In genomic region chr11:70656456-70656927, GRCm38 (mm10) we compare ENCODE assay signal across 8 mouse cellular contexts. TPM values are rescaled to one million over a fixed set of nuclear protein-coding genes. Genes with fewer than 3 reads are reported as not detected.
DNase-seq lines count a peak whose midpoint lies in the region; ATAC-seq and TF ChIP-seq lines count a peak whose summit lies in the region.

No protein-coding gene starts in this region.

- no peaks in the 10 kb centered on the region; the same call in 1 of the 2 replicates for H3K36me3 ChIP-seq in kidney, adult 2 months (ENCODE audit: control insufficient read depth, insufficient read depth, low read length)
- H3K36me3 ChIP-seq in forebrain, embryonic 16.5 days (ENCODE audit: control insufficient read depth, insufficient read depth): peaks cover 4% of the 10 kb centered on the region; the same call in 1 of the 2 replicates
- peaks cover 21% of the 10 kb centered on the region for H3K36me3 ChIP-seq in hindbrain, embryonic 12.5 days
- peaks cover 12% of the 10 kb centered on the region for H3K36me3 ChIP-seq in liver, embryonic 16.5 days (ENCODE audit: control insufficient read depth, insufficient read depth)
- peaks cover 10% of the 10 kb centered on the region; the same call in 1 of the 2 replicates for H3K36me3 ChIP-seq in stomach, embryonic 14.5 days (ENCODE audit: control insufficient read depth, insufficient read depth, low read length)

- no peak for TF ChIP-seq CTCF in kidney, adult 2 months (conservative IDR thresholded peaks at IDR 0.05; ENCODE audit: insufficient read depth, insufficient read length, low read depth, low read length)

- no peak for TF ChIP-seq POLR2A in kidney, adult 2 months (IDR thresholded peaks at IDR 0.05; ENCODE audit: low read depth, low read length)

- ATAC-seq in forebrain, embryonic 16.5 days: no peak
- no peak for ATAC-seq in hindbrain, embryonic 12.5 days (ENCODE audit: low FRiP score)
- no peak for ATAC-seq in liver, embryonic 16.5 days (ENCODE audit: low read depth)
- no peak for ATAC-seq in stomach, embryonic 14.5 days (ENCODE audit: insufficient number of reproducible peaks, insufficient read depth, low FRiP score, low read depth)

- 49% methylated on average over 16 of the region's 16 CpGs for WGBS in kidney, adult 2 months
- WGBS in forebrain, embryonic 16.5 days: 8% methylated on average over 16 of the region's 16 CpGs
- WGBS in hindbrain, embryonic 12.5 days: 7% methylated on average over 16 of the region's 16 CpGs
- 25% methylated on average over 16 of the region's 16 CpGs for WGBS in liver, embryonic 16.5 days (ENCODE audit: insufficient replicate concordance)
- 7% methylated on average over 16 of the region's 16 CpGs for WGBS in stomach, embryonic 14.5 days

- H3K4me3 ChIP-seq in kidney, adult 2 months (ENCODE audit: insufficient read depth, low read depth, low read length): peak overlapping the region; percentile 100
- no peak overlapping the region; the same call in 1 of the 2 replicates for H3K4me3 ChIP-seq in forebrain, embryonic 16.5 days (replicated peaks; ENCODE audit: low read length)
- H3K4me3 ChIP-seq in hindbrain, embryonic 12.5 days: peak overlapping the region; percentile 99
- peak overlapping the region; percentile 99 for H3K4me3 ChIP-seq in liver, embryonic 16.5 days (ENCODE audit: low read depth, low read length)
- peak overlapping the region; percentile 100 for H3K4me3 ChIP-seq in stomach, embryonic 14.5 days (ENCODE audit: low read depth, low read length)

- no peaks in the 10 kb centered on the region for H3K27me3 ChIP-seq in kidney, adult 2 months (replicated peaks; ENCODE audit: control insufficient read depth, insufficient read depth, low read length)
- no peaks in the 10 kb centered on the region for H3K27me3 ChIP-seq in forebrain, embryonic 16.5 days (replicated peaks; ENCODE audit: control insufficient read depth, insufficient read depth, low read length)
- H3K27me3 ChIP-seq in hindbrain, embryonic 12.5 days: no peaks in the 10 kb centered on the region
- H3K27me3 ChIP-seq in liver, embryonic 16.5 days (ENCODE audit: control insufficient read depth, insufficient read depth, low read depth, low read length): peaks cover 2% of the 10 kb centered on the region; the same call in 1 of the 2 replicates
- H3K27me3 ChIP-seq in stomach, embryonic 14.5 days (ENCODE audit: control insufficient read depth, insufficient read depth, low read length): no peaks in the 10 kb centered on the region

- no peaks in the 10 kb centered on the region for H3K9me3 ChIP-seq in forebrain, embryonic 16.5 days (ENCODE audit: control insufficient read depth, low read length)
- H3K9me3 ChIP-seq in hindbrain, embryonic 12.5 days (replicated peaks): no peaks in the 10 kb centered on the region
- no peaks in the 10 kb centered on the region for H3K9me3 ChIP-seq in liver, embryonic 16.5 days (replicated peaks; ENCODE audit: control insufficient read depth, low read length)
- H3K9me3 ChIP-seq in stomach, embryonic 14.5 days (ENCODE audit: control insufficient read depth, low read depth, low read length): no peaks in the 10 kb centered on the region

- 0 out of 2 replicates have a peak overlapping the region, but pooled peaks have one; percentile 2 for H3K9ac ChIP-seq in forebrain, embryonic 16.5 days (replicated peaks; ENCODE audit: low read depth, low read length)
- H3K9ac ChIP-seq in hindbrain, embryonic 12.5 days: peak overlapping the region; percentile 92
- H3K9ac ChIP-seq in liver, embryonic 16.5 days (ENCODE audit: low read depth, low read length): peak overlapping the region; percentile 100; the same call in 1 of the 2 replicates
- peak overlapping the region; percentile 98 for H3K9ac ChIP-seq in stomach, embryonic 14.5 days (replicated peaks; ENCODE audit: low read depth, low read length)

- peaks cover 12% of the 10 kb centered on the region; the same call in 1 of the 2 replicates for H3K4me1 ChIP-seq in kidney, adult 2 months (ENCODE audit: control insufficient read depth, insufficient read depth, low read length)
- peaks cover 32% of the 10 kb centered on the region for H3K4me1 ChIP-seq in forebrain, embryonic 16.5 days (replicated peaks; ENCODE audit: control insufficient read depth, insufficient read depth, low read length)
- H3K4me1 ChIP-seq in hindbrain, embryonic 12.5 days: peaks cover 38% of the 10 kb centered on the region
- H3K4me1 ChIP-seq in liver, embryonic 16.5 days (ENCODE audit: control insufficient read depth, low read depth, low read length): peaks cover 36% of the 10 kb centered on the region
- peaks cover 28% of the 10 kb centered on the region for H3K4me1 ChIP-seq in stomach, embryonic 14.5 days (ENCODE audit: control insufficient read depth, insufficient read depth, low read length)

- H3K27ac ChIP-seq in kidney, adult 2 months (ENCODE audit: insufficient read depth, low read depth, low read length): peak overlapping the region; percentile 93
- H3K27ac ChIP-seq in forebrain, embryonic 16.5 days (ENCODE audit: low read length): no peak overlapping the region
- H3K27ac ChIP-seq in hindbrain, embryonic 12.5 days: peak overlapping the region; percentile 98
- H3K27ac ChIP-seq in liver, embryonic 16.5 days (ENCODE audit: low read length): peak overlapping the region; percentile 2; the same call in 1 of the 2 replicates
- peak overlapping the region; percentile 99 for H3K27ac ChIP-seq in stomach, embryonic 14.5 days (ENCODE audit: low read length)

- DNase-seq in kidney, adult 2 months: peak; percentile 64
- no peak for DNase-seq in kidney, adult 11 months
- peak; percentile 38 for DNase-seq in adipocyte (ENCODE audit: low spot score)
- DNase-seq in layer of hippocampus, postnatal 25 days (ENCODE audit: extremely low spot score in 1 of 2, low spot score in 1 of 2): no peak

- H3K4me2 ChIP-seq in forebrain, embryonic 16.5 days (ENCODE audit: low read length): peak overlapping the region; percentile 98
- peak overlapping the region; percentile 98 for H3K4me2 ChIP-seq in hindbrain, embryonic 12.5 days (replicated peaks)
- H3K4me2 ChIP-seq in liver, embryonic 16.5 days (ENCODE audit: low read depth, low read length): peak overlapping the region; percentile 92
- peak overlapping the region; percentile 85 for H3K4me2 ChIP-seq in stomach, embryonic 14.5 days (replicated peaks; ENCODE audit: low read depth, low read length)

RNA-seq across cellular contexts. Expression of gene Eno3, which starts 0.5 kb away (rescaled TPM):
- 9.2 and 30.9 TPM in 2 replicates for polyA plus RNA-seq in kidney, adult 2 months (2012; rRNA removed)
- 6.5 and 8.2 TPM in 2 replicates for polyA plus RNA-seq in forebrain, embryonic 16.5 days (2015; fragmentation: Nextera tagmentation; extraction: Ambion mirVana)
- polyA plus RNA-seq in hindbrain, embryonic 12.5 days (2016; fragmentation: Nextera tagmentation; extraction: Ambion mirVana): 14.9 and 18.5 TPM in 2 replicates
- 11.6 and 22.1 TPM in 2 replicates for polyA plus RNA-seq in liver, embryonic 16.5 days (2015; fragmentation: Nextera tagmentation; extraction: Ambion mirVana)
- 12.3 and 14.5 TPM in 2 replicates for polyA plus RNA-seq in stomach, embryonic 14.5 days (2014; fragmentation: Nextera tagmentation; extraction: Ambion mirVana)
- total RNA-seq in layer of hippocampus, postnatal 25 days (2021): 1 to 10 TPM; 7.2 to 8.2 TPM

RNA-seq across cellular contexts. Expression of gene Pfn1, which starts 2.0 kb away (rescaled TPM):
- polyA plus RNA-seq in kidney, adult 2 months (2012; rRNA removed): 686 and 750 TPM in 2 replicates
- 642 and 656 TPM in 2 replicates for polyA plus RNA-seq in forebrain, embryonic 16.5 days (2015; fragmentation: Nextera tagmentation; extraction: Ambion mirVana)
- polyA plus RNA-seq in hindbrain, embryonic 12.5 days (2016; fragmentation: Nextera tagmentation; extraction: Ambion mirVana): 1,190 and 1,267 TPM in 2 replicates
- 899 and 965 TPM in 2 replicates for polyA plus RNA-seq in liver, embryonic 16.5 days (2015; fragmentation: Nextera tagmentation; extraction: Ambion mirVana)
- polyA plus RNA-seq in stomach, embryonic 14.5 days (2014; fragmentation: Nextera tagmentation; extraction: Ambion mirVana): 2,006 and 2,065 TPM in 2 replicates
- total RNA-seq in layer of hippocampus, postnatal 25 days (2021): 100 to 1,000 TPM; 376 to 385 TPM

RNA-seq across cellular contexts. Expression of gene Slc25a11, which starts 9.2 kb away (rescaled TPM):
- 281 and 284 TPM in 2 replicates for polyA plus RNA-seq in kidney, adult 2 months (2012; rRNA removed)
- 159 and 174 TPM in 2 replicates for polyA plus RNA-seq in forebrain, embryonic 16.5 days (2015; fragmentation: Nextera tagmentation; extraction: Ambion mirVana)
- polyA plus RNA-seq in hindbrain, embryonic 12.5 days (2016; fragmentation: Nextera tagmentation; extraction: Ambion mirVana): 145 and 148 TPM in 2 replicates
- polyA plus RNA-seq in liver, embryonic 16.5 days (2015; fragmentation: Nextera tagmentation; extraction: Ambion mirVana): 74.5 and 79.2 TPM in 2 replicates
- polyA plus RNA-seq in stomach, embryonic 14.5 days (2014; fragmentation: Nextera tagmentation; extraction: Ambion mirVana): 151 and 157 TPM in 2 replicates
- total RNA-seq in layer of hippocampus, postnatal 25 days (2021): 100 to 1,000 TPM; 127 to 129 TPM

RNA-seq across cellular contexts. Expression of gene Rnf167, which starts 9.5 kb away (rescaled TPM):
- polyA plus RNA-seq in kidney, adult 2 months (2012; rRNA removed): 118 and 123 TPM in 2 replicates
- polyA plus RNA-seq in forebrain, embryonic 16.5 days (2015; fragmentation: Nextera tagmentation; extraction: Ambion mirVana): 133 and 135 TPM in 2 replicates
- polyA plus RNA-seq in hindbrain, embryonic 12.5 days (2016; fragmentation: Nextera tagmentation; extraction: Ambion mirVana): 96.0 and 102 TPM in 2 replicates
- 76.4 and 79.6 TPM in 2 replicates for polyA plus RNA-seq in liver, embryonic 16.5 days (2015; fragmentation: Nextera tagmentation; extraction: Ambion mirVana)
- 118 and 120 TPM in 2 replicates for polyA plus RNA-seq in stomach, embryonic 14.5 days (2014; fragmentation: Nextera tagmentation; extraction: Ambion mirVana)
- 10 to 100 TPM; 86.9 to 87.6 TPM for total RNA-seq in layer of hippocampus, postnatal 25 days (2021)

RNA-seq across cellular contexts. Expression of gene Spag7, which starts 12.7 kb away (rescaled TPM):
- polyA plus RNA-seq in kidney, adult 2 months (2012; rRNA removed): 44.6 and 59.8 TPM in 2 replicates
- polyA plus RNA-seq in forebrain, embryonic 16.5 days (2015; fragmentation: Nextera tagmentation; extraction: Ambion mirVana): 119 and 146 TPM in 2 replicates
- polyA plus RNA-seq in hindbrain, embryonic 12.5 days (2016; fragmentation: Nextera tagmentation; extraction: Ambion mirVana): 143 and 144 TPM in 2 replicates
- 57.5 and 59.7 TPM in 2 replicates for polyA plus RNA-seq in liver, embryonic 16.5 days (2015; fragmentation: Nextera tagmentation; extraction: Ambion mirVana)
- polyA plus RNA-seq in stomach, embryonic 14.5 days (2014; fragmentation: Nextera tagmentation; extraction: Ambion mirVana): 147 and 170 TPM in 2 replicates
- total RNA-seq in layer of hippocampus, postnatal 25 days (2021): 10 to 100 TPM; 48.7 to 48.8 TPM

Comparison
In these comparisons a context has a peak if more than half of its experiments do, and no peak if none do; other contexts are left out.
1. DNase-seq: peak in kidney, adult 2 months (single experiment) and adipocyte (single experiment); none in kidney, adult 11 months (single experiment) and layer of hippocampus, postnatal 25 days (0 of 2).
2. H3K9ac ChIP-seq: peak in every context shown above with its lines; median percentile 100 in liver, embryonic 16.5 days; 98 in stomach, embryonic 14.5 days; 92 in hindbrain, embryonic 12.5 days; 2 in forebrain, embryonic 16.5 days.
3. Peak in every context shown above with its lines, with median percentiles within 50 percentile points of each other: H3K4me2 ChIP-seq.